Comparison of ENCODE assay signal across 9 mouse cellular contexts in genomic region chr6:35426301-35426700, GRCm38 (mm10).
DNase-seq lines count a peak whose midpoint lies in the region; ATAC-seq and TF ChIP-seq lines count a peak whose summit lies in the region.
"Had no signal": no experiment of that assay in that cellular context is flagged by ENCODE, and none has a peak within 500 bp of the region (broad histone marks: within the 10 kb centered on the region; RNA-seq: fewer than 3 reads in every experiment).

No protein-coding gene starts in this region.

- peak; percentile 31 for ATAC-seq in forebrain, embryonic 16.5 days
- no peak for ATAC-seq in forebrain, embryonic 14.5 days
- ATAC-seq in lung, postnatal 0 days, result peak; percentile 72
- no peak for ATAC-seq in erythroblast, adult 5-6 weeks (replicated peaks; ENCODE audit: low FRiP score, poor library complexity, severe bottlenecking)

- 50% methylated on average over 3 of the region's 3 CpGs for WGBS in forebrain, embryonic 16.5 days
- 65% methylated on average over 3 of the region's 3 CpGs for WGBS in forebrain, embryonic 14.5 days
- 53% methylated on average over 3 of the region's 3 CpGs for WGBS in lung, postnatal 0 days

- H3K9me3 ChIP-seq in forebrain, embryonic 16.5 days (ENCODE audit: control insufficient read depth, low read length), result no peaks in the 10 kb centered on the region
- no peaks in the 10 kb centered on the region for H3K9me3 ChIP-seq in forebrain, embryonic 14.5 days (replicated peaks; ENCODE audit: control insufficient read depth, low read length)
- no peaks in the 10 kb centered on the region for H3K9me3 ChIP-seq in lung, postnatal 0 days (ENCODE audit: low read length)
- H3K9me3 ChIP-seq: neural tube, embryonic 13.5 days had no signal

- no peaks in the 10 kb centered on the region for H3K4me1 ChIP-seq in forebrain, embryonic 16.5 days (replicated peaks; ENCODE audit: control insufficient read depth, insufficient read depth, low read length)
- no peaks in the 10 kb centered on the region for H3K4me1 ChIP-seq in forebrain, embryonic 14.5 days (ENCODE audit: control insufficient read depth, insufficient read depth, low read length)
- H3K4me1 ChIP-seq in lung, postnatal 0 days (ENCODE audit: insufficient read depth, low read depth, low read length), result no peaks in the 10 kb centered on the region
- H3K4me1 ChIP-seq: neural tube, embryonic 13.5 days had no signal

- no peak overlapping the region for H3K9ac ChIP-seq in forebrain, embryonic 16.5 days (replicated peaks; ENCODE audit: low read depth, low read length)
- H3K9ac ChIP-seq in forebrain, embryonic 14.5 days (ENCODE audit: low read length), result no peak overlapping the region
- no peak overlapping the region for H3K9ac ChIP-seq in lung, postnatal 0 days (replicated peaks; ENCODE audit: low read depth)
- H3K9ac ChIP-seq: neural tube, embryonic 13.5 days had no signal

- H3K27ac ChIP-seq in forebrain, embryonic 16.5 days (ENCODE audit: low read length), result no peak overlapping the region
- no peak overlapping the region for H3K27ac ChIP-seq in forebrain, embryonic 14.5 days (ENCODE audit: low read depth, low read length)
- no peak overlapping the region for H3K27ac ChIP-seq in lung, postnatal 0 days (ENCODE audit: low read length)
- H3K27ac ChIP-seq: neural tube, embryonic 13.5 days had no signal

- no peak for TF ChIP-seq EP300 in lung, postnatal 0 days (IDR thresholded peaks at IDR 0.05)

- no peaks in the 10 kb centered on the region for H3K27me3 ChIP-seq in forebrain, embryonic 16.5 days (replicated peaks; ENCODE audit: control insufficient read depth, insufficient read depth, low read length)
- no peaks in the 10 kb centered on the region for H3K27me3 ChIP-seq in forebrain, embryonic 14.5 days (replicated peaks; ENCODE audit: control insufficient read depth, insufficient read depth, low read length)
- H3K27me3 ChIP-seq in lung, postnatal 0 days (replicated peaks; ENCODE audit: insufficient read depth, low read length), result no peaks in the 10 kb centered on the region
- H3K27me3 ChIP-seq: neural tube, embryonic 13.5 days had no signal

- no peak overlapping the region for H3K4me3 ChIP-seq in forebrain, embryonic 16.5 days (replicated peaks; ENCODE audit: low read length)
- no peak overlapping the region for H3K4me3 ChIP-seq in forebrain, embryonic 14.5 days (ENCODE audit: low read depth, low read length)
- H3K4me3 ChIP-seq in lung, postnatal 0 days (ENCODE audit: low read depth, low read length), result no peak overlapping the region
- H3K4me3 ChIP-seq: neural tube, embryonic 13.5 days had no signal

- H3K36me3 ChIP-seq in forebrain, embryonic 16.5 days (ENCODE audit: control insufficient read depth, insufficient read depth), result no peaks in the 10 kb centered on the region
- no peaks in the 10 kb centered on the region for H3K36me3 ChIP-seq in forebrain, embryonic 14.5 days (ENCODE audit: control insufficient read depth, insufficient read depth, low read length)
- no peaks in the 10 kb centered on the region for H3K36me3 ChIP-seq in lung, postnatal 0 days (ENCODE audit: insufficient read depth, low read length)
- H3K36me3 ChIP-seq: neural tube, embryonic 13.5 days had no signal

- TF ChIP-seq CTCF in lung, postnatal 0 days (IDR thresholded peaks at IDR 0.05), result no peak

- no peak overlapping the region for H3K4me2 ChIP-seq in forebrain, embryonic 16.5 days (ENCODE audit: low read length)
- no peak overlapping the region for H3K4me2 ChIP-seq in forebrain, embryonic 14.5 days (ENCODE audit: low read length)
- H3K4me2 ChIP-seq in lung, postnatal 0 days (replicated peaks; ENCODE audit: low read depth, low read length), result no peak overlapping the region
- H3K4me2 ChIP-seq: neural tube, embryonic 13.5 days had no signal

- DNase-seq in forebrain, embryonic 14.5 days (ENCODE audit: low spot score), result no peak
- DNase-seq in NIH3T3 (ENCODE audit: low read depth), result peak; percentile 91
- DNase-seq in frontal cortex, postnatal 25 days (ENCODE audit: low spot score in 2 of 2), result peak; percentile 11
- peak; percentile 47 for DNase-seq in lung, postnatal 0 days (ENCODE audit: low spot score)
- no peak for DNase-seq in thymus, postnatal 10 days (ENCODE audit: low spot score in 2 of 2)
- DNase-seq in embryo, embryonic 11 days, result no peak

Comparison
In these comparisons a context has a peak if more than half of its experiments do, and no peak if none do; other contexts are left out.
1. ATAC-seq: peak in forebrain, embryonic 16.5 days (single experiment) and lung, postnatal 0 days (single experiment); none in forebrain, embryonic 14.5 days (single experiment) and erythroblast, adult 5-6 weeks (single experiment).
2. DNase-seq: peak in NIH3T3 (single experiment), frontal cortex, postnatal 25 days (2 of 2) and lung, postnatal 0 days (single experiment); none in forebrain, embryonic 14.5 days (single experiment), thymus, postnatal 10 days (0 of 2) and embryo, embryonic 11 days (single experiment).